Mouse (Mus musculus): ENCODE results near the gene Grasp. TPM values are rescaled to one million over a fixed set of nuclear protein-coding genes. Genes with fewer than 3 reads are reported as not detected.

Gene Grasp
- total and polyA plus RNA-seq, 3 experiments: 4.1 to 6.3 TPM; not detected in 1

GRCm38 (mm10) chr15:101198218-101198617 is 25.8 kb upstream of the Grasp start:
- H3K27me3 ChIP-seq (ENCODE audit: control insufficient read depth in 1 of 2, insufficient read depth in 2 of 2, low read length in 2 of 2): no peaks in the 10 kb centered on the region
- peaks cover 0 to 10% of the 10 kb centered on the region in 2 experiments; a peak in 2 of 4 replicates for H3K36me3 ChIP-seq (ENCODE audit: control insufficient read depth in 1 of 2, insufficient read depth in 2 of 2, low read length in 2 of 2)
- H3K79me2 ChIP-seq (ENCODE audit: control insufficient read depth, insufficient read depth, low read length, poor library complexity): no peaks in the 10 kb centered on the region

GRCm38 (mm10) chr15:101198850-101199249 is 25.1 kb upstream of the Grasp start:
- Histone ChIP-seq H3K9me3 (replicated peaks; ENCODE audit: insufficient read depth, low read length) (no peaks in the 10 kb centered on the region), H3K4me3 (ENCODE audit: control insufficient read depth in 1 of 2, insufficient read depth in 1 of 2, low read depth in 2 of 2, low read length in 2 of 2) (no peak overlapping the region), H3K79me2 (ENCODE audit: control insufficient read depth, insufficient read depth, low read length, poor library complexity) (no peaks in the 10 kb centered on the region), H3K27me3 (ENCODE audit: control insufficient read depth in 1 of 2, insufficient read depth in 2 of 2, low read length in 2 of 2) (no peaks in the 10 kb centered on the region), H3K9ac (ENCODE audit: control insufficient read depth, low read depth, low read length, poor library complexity, severe bottlenecking) (no peak overlapping the region), H3K4me1 (ENCODE audit: control insufficient read depth in 1 of 2, insufficient read depth in 2 of 2, low read length in 2 of 2) (peaks cover 0 to 14% of the 10 kb centered on the region in 2 experiments; a peak in 2 of 4 replicates), H3K27ac (ENCODE audit: control insufficient read depth, low read depth, low read length) (no peak overlapping the region), H3K36me3 (ENCODE audit: control insufficient read depth in 1 of 2, insufficient read depth in 2 of 2, low read length in 2 of 2) (peaks cover 0 to 10% of the 10 kb centered on the region in 2 experiments; a peak in 2 of 4 replicates)
- TF ChIP-seq SMC3 (IDR thresholded peaks at IDR 0.05; ENCODE audit: low read depth, low read length): peak; percentile 27
- no peak for TF ChIP-seq ZMIZ1 (IDR thresholded peaks at IDR 0.05; ENCODE audit: low read depth, low read length)
- TF ChIP-seq CTCF (IDR thresholded peaks at IDR 0.05 in 2 of 3, conservative IDR thresholded peaks at IDR 0.05 in 1 of 3; ENCODE audit: control insufficient read depth in 1 of 3, insufficient read depth in 1 of 3, low read depth in 2 of 3, low read length in 3 of 3, poor library complexity in 1 of 3, severe bottlenecking in 1 of 3): peak; percentile 64 to 88 (median 67)
- peak; percentile 50 for DNase-seq (ENCODE audit: low read depth, low spot score)

More at GRCm38 (mm10) chr15:101198218-101198617, 25.8 kb upstream of the Grasp start:
- no peak overlapping the region for H3K4me3 ChIP-seq (ENCODE audit: control insufficient read depth in 1 of 2, insufficient read depth in 1 of 2, low read depth in 2 of 2, low read length in 2 of 2)
- H3K27ac ChIP-seq (ENCODE audit: control insufficient read depth, low read depth, low read length): no peak overlapping the region
- no peaks in the 10 kb centered on the region for H3K9me3 ChIP-seq (replicated peaks; ENCODE audit: insufficient read depth, low read length)
- H3K9ac ChIP-seq (ENCODE audit: control insufficient read depth, low read depth, low read length, poor library complexity, severe bottlenecking): no peak overlapping the region
- TF ChIP-seq ELF1 (IDR thresholded peaks at IDR 0.05; ENCODE audit: low read depth, low read length) (peak; percentile 34; the same call in 1 of the 2 replicates), ZKSCAN1 (IDR thresholded peaks at IDR 0.05; ENCODE audit: low read depth, low read length) (no peak), ZMIZ1 (IDR thresholded peaks at IDR 0.05; ENCODE audit: low read depth, low read length) (no peak), TBP (IDR thresholded peaks at IDR 0.05; ENCODE audit: low read depth, low read length) (no peak), MEF2A (IDR thresholded peaks at IDR 0.05; ENCODE audit: extremely low read depth, insufficient replicate concordance, low read depth, low read length, poor library complexity, severe bottlenecking) (no peak), MAX (IDR thresholded peaks at IDR 0.05; ENCODE audit: low read length) (no peak), USF1 (IDR thresholded peaks at IDR 0.05; ENCODE audit: low read depth, low read length) (no peak), POLR2AphosphoS5 (IDR thresholded peaks at IDR 0.05; ENCODE audit: borderline replicate concordance, low read depth, low read length) (no peak), RAD21 (IDR thresholded peaks at IDR 0.05; ENCODE audit: low read depth, low read length) (peak; percentile 90), MYB (IDR thresholded peaks at IDR 0.05; ENCODE audit: low read depth, low read length) (no peak), ZC3H11A (IDR thresholded peaks at IDR 0.05; ENCODE audit: low read depth, low read length) (peak; percentile 80), TCF12 (IDR thresholded peaks at IDR 0.05; ENCODE audit: low read depth, low read length) (no peak), GABPA (IDR thresholded peaks at IDR 0.05; ENCODE audit: low read depth, low read length) (no peak), NELFE (IDR thresholded peaks at IDR 0.05; ENCODE audit: low read depth, low read length) (no peak), E2F4 (IDR thresholded peaks at IDR 0.05; ENCODE audit: borderline replicate concordance, low read depth, low read length) (no peak), JUND (IDR thresholded peaks at IDR 0.05; ENCODE audit: low read depth, low read length) (no peak), ZNF384 (IDR thresholded peaks at IDR 0.05; ENCODE audit: low read depth, low read length) (no peak), CTCF (IDR thresholded peaks at IDR 0.05 in 2 of 3, conservative IDR thresholded peaks at IDR 0.05 in 1 of 3; ENCODE audit: control insufficient read depth in 1 of 3, insufficient read depth in 1 of 3, low read depth in 2 of 3, low read length in 3 of 3, poor library complexity in 1 of 3, severe bottlenecking in 1 of 3) (peak; percentile 98 to 100 (median 98)), MYC (IDR thresholded peaks at IDR 0.05; ENCODE audit: low read depth, low read length) (peak; percentile 53; the same call in 1 of the 2 replicates), POLR2A (IDR thresholded peaks at IDR 0.05; ENCODE audit: control insufficient read depth in 1 of 2, insufficient read depth in 1 of 2, low read depth in 1 of 2, low read length in 2 of 2, poor library complexity in 1 of 2) (no peak), TAL1 (IDR thresholded peaks at IDR 0.05; ENCODE audit: low read length) (no peak), SMC3 (IDR thresholded peaks at IDR 0.05; ENCODE audit: low read depth, low read length) (peak; percentile 95), UBTF (IDR thresholded peaks at IDR 0.05; ENCODE audit: borderline replicate concordance, insufficient read depth, low read depth, low read length) (no peak), CHD1 (IDR thresholded peaks at IDR 0.05; ENCODE audit: low read depth, low read length) (no peak), SIN3A (IDR thresholded peaks at IDR 0.05; ENCODE audit: low read length) (0 out of 2 replicates have a peak, but pooled peaks have one; percentile 32), MAZ (IDR thresholded peaks at IDR 0.05; ENCODE audit: low read depth, low read length) (0 out of 2 replicates have a peak, but pooled peaks have one; percentile 18)
- H3K4me1 ChIP-seq (ENCODE audit: control insufficient read depth in 1 of 2, insufficient read depth in 2 of 2, low read length in 2 of 2): peaks cover 0 to 14% of the 10 kb centered on the region in 2 experiments; a peak in 2 of 4 replicates
- peak; percentile 89 for DNase-seq (ENCODE audit: low read depth, low spot score)
